Mouse (Mus musculus) urinary bladder, postnatal 4 days (tissue): ENCODE data around the gene Ganc.

Experiments
- DNase-seq, 2 experiments: peaks; one replicate each; pipeline ENCODE4 v3.0.0; 2021 to 2022; ENCODE audit warnings: low spot score in 2 of 2

Ganc gene

DNA sequence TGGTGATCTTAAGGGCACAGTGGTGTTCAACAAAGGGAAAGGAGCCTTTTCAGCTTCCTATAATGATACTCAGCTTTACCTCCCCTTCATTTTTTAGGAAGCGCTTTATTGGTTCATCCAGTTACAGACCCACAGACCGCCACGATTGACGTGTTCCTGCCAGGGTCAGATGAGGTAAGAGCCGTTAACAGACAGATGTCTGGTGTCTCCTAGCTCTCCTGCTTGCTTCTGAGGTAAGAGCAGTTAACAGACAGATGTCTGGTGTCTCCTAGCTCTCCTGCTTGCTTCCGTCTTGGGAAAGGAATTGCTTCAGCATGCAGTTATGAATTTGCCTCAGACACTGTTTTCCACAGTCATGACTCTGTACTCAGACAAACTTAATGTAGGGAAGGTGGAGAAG lies 47.0 kb downstream of the Ganc start:
- no peak for DNase-seq

GRCm38 (mm10) chr2:120452600-120452999 lies 48.9 kb downstream of the Ganc start:
- no peak for DNase-seq

GRCm38 (mm10) chr2:120454987-120455386 lies 51.3 kb downstream of the Ganc start:
- DNase-seq = no peak

DNA sequence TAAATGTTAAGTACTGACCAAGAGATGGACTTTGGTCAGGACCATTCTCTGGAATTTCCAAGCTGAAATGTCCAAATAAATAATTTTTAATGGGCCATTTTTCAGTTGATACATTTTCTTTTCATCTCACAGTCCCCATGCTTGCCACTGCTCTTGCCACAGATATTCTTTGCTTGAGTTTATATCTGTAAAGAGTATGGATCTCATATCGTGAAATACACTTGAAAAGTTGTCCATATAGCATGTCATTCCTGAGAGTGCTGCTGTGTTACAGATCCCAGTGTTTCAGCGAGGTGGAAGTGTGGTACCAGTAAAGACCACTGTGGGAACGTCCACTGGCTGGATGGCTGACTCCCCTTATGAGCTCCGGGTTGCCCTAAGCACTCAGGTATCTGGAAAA lies 52.0 kb downstream of the Ganc start, which contains the start of gene Capn3:
TSS of gene Capn3 (plus strand) at position 301 of the 400 bp plus-strand sequence.
- DNase-seq = no peak

DNA sequence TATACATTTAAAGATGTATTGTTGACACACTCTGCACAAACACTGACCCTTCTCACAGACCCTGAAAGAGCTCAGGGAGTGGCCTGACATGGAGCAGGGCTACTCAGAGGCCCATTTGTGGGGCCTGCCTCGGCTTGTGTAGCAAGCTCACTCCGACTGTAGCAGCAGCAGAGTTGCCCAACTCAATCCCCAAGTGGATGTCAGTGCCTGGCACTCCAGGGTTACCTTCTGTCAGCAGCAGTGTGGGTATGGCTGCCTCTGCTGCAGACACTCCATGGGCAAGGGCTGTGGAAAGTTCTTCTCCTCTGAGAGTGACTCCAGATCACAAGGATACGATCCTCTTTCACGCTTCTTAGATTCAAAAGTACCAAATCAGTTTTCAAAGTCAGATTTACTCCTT lies 56.5 kb downstream of the Ganc start:
- DNase-seq = no peak

GRCm38 (mm10) chr2:120463328-120463727 lies 59.6 kb downstream of the Ganc start:
- no peak for DNase-seq

DNA sequence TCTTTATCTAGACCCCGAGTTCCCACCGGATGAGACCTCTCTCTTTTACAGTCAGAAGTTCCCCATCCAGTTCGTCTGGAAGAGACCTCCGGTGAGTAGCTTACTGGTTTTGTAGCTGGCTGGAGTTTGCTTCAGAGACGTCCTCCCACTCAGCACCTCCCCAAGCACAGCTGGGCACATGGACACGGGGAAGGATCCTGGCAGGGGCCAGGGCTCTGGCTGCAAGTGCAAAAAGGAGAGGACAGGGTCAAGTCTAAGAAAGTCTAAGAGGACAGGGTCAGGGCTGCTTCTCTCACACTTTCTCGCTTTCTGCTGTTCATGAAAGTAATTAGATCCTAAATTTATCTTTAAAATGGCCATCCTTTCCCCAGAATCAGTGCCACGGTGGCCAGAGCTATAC lies 60.4 kb downstream of the Ganc start:
- no peak for DNase-seq

DNA sequence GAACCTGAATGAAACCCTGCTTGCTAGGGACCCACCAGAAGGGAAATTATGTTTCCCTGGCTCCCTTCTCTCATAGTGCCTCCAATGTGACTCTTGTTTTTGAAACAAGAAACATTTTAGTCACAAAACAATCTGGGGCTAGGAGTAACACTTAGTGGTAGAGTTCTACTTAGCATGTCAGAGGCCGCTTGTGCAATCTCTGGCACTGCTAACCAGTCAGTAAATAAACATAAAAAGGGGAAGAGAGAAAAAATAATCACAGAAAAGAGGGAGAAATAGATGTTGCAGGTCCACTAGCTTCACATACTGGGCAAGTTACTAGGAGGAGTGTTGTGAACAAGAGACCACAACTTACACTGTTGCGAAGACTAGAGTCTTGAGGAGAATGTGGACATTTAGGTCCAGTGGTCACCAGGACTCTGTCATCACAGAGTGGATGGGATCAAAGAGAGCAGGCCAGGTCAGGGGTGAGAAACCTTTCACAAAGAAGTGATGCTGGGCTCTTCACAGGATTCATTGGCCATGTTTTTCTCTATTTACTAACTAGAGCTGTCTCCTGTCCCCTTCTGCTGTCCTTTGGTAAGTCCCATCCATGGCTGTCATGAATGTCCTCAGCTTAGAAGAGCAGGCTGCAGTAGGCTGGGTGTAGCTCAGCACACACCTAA lies 61.2 kb downstream of the Ganc start:
- no peak for DNase-seq

GRCm38 (mm10) chr2:120465397-120465785 lies 61.7 kb downstream of the Ganc start:
- no peak for DNase-seq

- DNase-seq = no peak
Observed at GRCm38 (mm10) chr2:120468011-120468410, 64.3 kb downstream of the Ganc start.

- DNase-seq = no peak
Observed at GRCm38 (mm10) chr2:120469220-120469619, 65.5 kb downstream of the Ganc start.

GRCm38 (mm10) chr2:120469715-120470114 lies 66.0 kb downstream of the Ganc start:
- no peak for DNase-seq

GRCm38 (mm10) chr2:120470856-120471255 lies 67.2 kb downstream of the Ganc start:
- DNase-seq = no peak

DNA sequence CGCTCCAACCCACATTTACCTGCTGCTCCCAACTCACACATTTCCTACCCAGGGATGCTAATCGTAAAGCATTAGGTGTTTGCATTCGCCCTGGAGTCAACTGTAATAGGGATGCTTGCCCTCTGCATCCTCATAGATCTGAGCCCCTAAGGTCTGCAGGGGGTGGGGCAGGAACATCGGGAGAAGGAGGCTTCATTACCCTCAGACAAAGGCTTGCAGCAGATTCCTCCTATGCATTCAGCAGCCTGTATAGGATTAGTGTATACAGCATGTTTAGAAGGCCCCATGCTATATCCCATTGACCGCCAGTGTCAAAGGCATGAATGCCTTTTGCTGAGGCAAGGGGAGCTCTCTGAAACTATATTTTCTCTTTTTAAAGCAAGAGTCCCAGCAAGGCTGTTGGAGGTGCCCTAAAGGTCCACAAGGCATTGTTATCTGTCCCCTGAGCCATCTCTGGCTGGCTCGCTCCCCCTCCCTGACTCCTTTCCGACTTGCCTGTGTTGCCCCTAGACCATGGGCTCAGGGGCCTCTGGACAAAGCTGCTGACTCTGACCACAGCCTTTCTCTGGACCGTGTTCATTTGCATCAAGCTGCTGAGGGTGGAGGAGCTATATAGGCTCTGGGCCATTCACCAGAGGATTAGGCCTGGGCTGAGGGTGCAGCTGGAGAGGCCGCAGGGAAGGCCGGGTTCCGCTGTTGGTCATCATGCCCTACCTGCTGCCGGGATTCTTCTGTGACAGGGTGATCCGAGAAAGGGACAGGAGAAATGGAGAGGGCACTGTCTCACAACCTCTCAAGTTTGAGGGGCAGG lies 72.8 kb downstream of the Ganc start:
- DNase-seq = no peak

DNA sequence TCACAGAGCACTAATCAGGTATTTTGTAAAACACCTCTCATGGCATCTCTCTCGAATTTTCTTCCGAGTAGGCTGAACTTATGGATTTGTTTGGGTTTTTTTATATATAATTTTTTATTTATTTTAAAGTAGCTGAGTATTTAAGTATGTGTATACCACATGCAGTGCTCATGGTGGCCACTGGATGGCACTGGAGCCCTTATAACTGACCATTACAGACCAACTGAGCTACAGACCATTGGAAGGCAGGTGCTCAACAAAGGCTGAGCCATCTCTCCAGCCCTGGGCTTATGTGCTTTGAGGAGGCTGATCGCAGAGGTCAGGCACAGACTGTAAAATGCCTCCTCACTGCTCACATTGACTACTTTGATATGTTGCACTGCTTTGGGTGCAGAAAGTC lies 74.9 kb downstream of the Ganc start:
- peak; percentile 45 to 67 for DNase-seq

DNA sequence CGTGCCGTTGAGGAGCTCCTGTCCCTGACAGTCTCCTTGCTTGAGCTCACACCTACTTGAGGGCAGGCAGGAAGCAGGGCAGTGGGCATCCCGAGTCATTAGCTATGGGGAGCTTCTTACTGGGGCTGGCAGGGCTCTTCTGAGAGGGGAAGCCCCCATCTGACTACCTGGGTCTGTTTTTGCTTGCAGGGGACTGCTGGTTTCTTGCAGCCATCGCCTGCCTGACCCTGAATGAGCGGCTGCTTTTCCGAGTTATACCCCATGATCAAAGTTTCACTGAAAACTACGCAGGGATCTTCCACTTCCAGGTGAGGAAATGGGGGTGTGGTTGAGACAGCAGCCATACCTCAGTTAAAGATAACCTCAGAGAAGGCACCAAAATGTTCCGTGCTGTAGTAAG lies 78.2 kb downstream of the Ganc start:
- no peak for DNase-seq

- DNase-seq = no peak
Observed at GRCm38 (mm10) chr2:120482506-120483389, 79.1 kb downstream of the Ganc start.

- no peak for DNase-seq
Observed at GRCm38 (mm10) chr2:120484241-120484640, 80.5 kb downstream of the Ganc start.

GRCm38 (mm10) chr2:120493254-120493653 lies 89.6 kb downstream of the Ganc start:
- DNase-seq = no peak

GRCm38 (mm10) chr2:120496511-120496910 lies 92.8 kb downstream of the Ganc start:
- no peak for DNase-seq

GRCm38 (mm10) chr2:120499971-120500471 lies 96.3 kb downstream of the Ganc start:
- no peak for DNase-seq
